Mouse (Mus musculus): ENCODE measurements around the gene Lrpprc. TPM values are rescaled to one million over a fixed set of nuclear protein-coding genes. Genes with fewer than 3 reads are reported as not detected.
A peak's percentile ranks its signal among the peaks of the same experiment; 100 is the strongest.

Gene Lrpprc
- total and polyA plus RNA-seq, 2 experiments: 17.4 to 103 TPM

DNA sequence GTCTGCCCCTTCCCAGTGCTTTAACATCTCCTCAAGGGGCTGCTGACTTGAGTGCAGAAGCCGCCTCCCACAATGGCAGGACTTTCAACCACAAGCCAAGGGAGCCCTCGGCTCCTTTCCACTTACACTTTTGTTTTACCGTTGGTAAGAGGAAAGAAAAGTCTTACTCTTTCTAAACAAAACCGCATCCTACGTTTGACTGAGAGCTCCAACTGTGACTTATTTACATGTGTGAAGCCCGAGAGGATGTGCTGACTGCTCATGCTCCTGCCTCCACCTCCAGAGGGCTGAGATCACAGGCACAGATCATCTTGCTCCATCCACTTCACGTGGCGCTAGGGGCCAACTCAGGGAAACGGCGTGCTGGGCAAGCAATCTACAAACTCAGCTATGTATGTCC is 32.2 kb downstream of the Lrpprc start:
- no peak overlapping the region for H3K27ac ChIP-seq (replicated peaks; ENCODE audit: insufficient read depth, low read depth, low read length)
- 81% methylated on average over 10 of the region's 10 CpGs for WGBS
- no peak overlapping the region for H3K9ac ChIP-seq (ENCODE audit: low read depth, low read length)
- no peaks in the 10 kb centered on the region for H3K27me3 ChIP-seq (ENCODE audit: control insufficient read depth, insufficient read depth, low read length)
- no peaks in the 10 kb centered on the region for H3K4me1 ChIP-seq (ENCODE audit: control insufficient read depth, insufficient read depth, low read length)
- H3K79me2 ChIP-seq (ENCODE audit: control insufficient read depth, insufficient read depth, low read length): peaks cover 3% of the 10 kb centered on the region; the same call in 1 of the 2 replicates
- H3K36me3 ChIP-seq (ENCODE audit: control insufficient read depth, insufficient read depth, low read length): peaks cover 55% of the 10 kb centered on the region
- no peak overlapping the region for H3K4me3 ChIP-seq (ENCODE audit: insufficient read depth, low read depth, low read length)
- TF ChIP-seq POLR2A (IDR thresholded peaks at IDR 0.05; ENCODE audit: extremely low read depth, insufficient read depth, low read length): no peak
- TF ChIP-seq CTCF (IDR thresholded peaks at IDR 0.05; ENCODE audit: low read depth, low read length): no peak
- DNase-seq (ENCODE audit: extremely low read depth, low read depth, low spot score): no peak

DNA sequence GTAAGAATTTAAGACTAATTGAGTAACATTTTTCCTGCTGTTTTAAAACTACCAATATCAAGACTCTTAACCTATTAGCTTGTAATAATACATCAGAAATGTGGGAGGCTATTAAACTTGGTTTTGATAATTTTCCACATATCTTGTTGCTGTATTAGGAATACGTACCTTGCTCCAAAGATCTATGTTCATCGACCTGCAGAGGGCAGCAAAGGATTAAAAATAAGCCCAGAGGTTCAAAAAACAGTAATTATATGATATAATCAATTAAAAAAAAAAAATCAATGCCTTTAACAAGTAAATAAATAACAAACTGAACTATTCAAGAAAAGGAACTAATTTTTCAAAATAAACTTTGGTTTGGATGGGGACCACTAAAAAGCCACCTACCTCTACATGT is 34.5 kb downstream of the Lrpprc start:
- Histone ChIP-seq H3K36me3 (ENCODE audit: control insufficient read depth, insufficient read depth, low read length) (peaks cover 52% of the 10 kb centered on the region), H3K27ac (replicated peaks; ENCODE audit: insufficient read depth, low read depth, low read length) (no peak overlapping the region), H3K9ac (ENCODE audit: low read depth, low read length) (no peak overlapping the region), H3K4me1 (ENCODE audit: control insufficient read depth, insufficient read depth, low read length) (no peaks in the 10 kb centered on the region), H3K27me3 (ENCODE audit: control insufficient read depth, insufficient read depth, low read length) (no peaks in the 10 kb centered on the region), H3K4me3 (ENCODE audit: insufficient read depth, low read depth, low read length) (no peak overlapping the region), H3K79me2 (ENCODE audit: control insufficient read depth, insufficient read depth, low read length) (peaks cover 6% of the 10 kb centered on the region; the same call in 1 of the 2 replicates)
- DNase-seq (ENCODE audit: extremely low read depth, low read depth, low spot score): peak; percentile 30
- WGBS: 39% methylated on average over 2 of the region's 2 CpGs
- TF ChIP-seq POLR2A (IDR thresholded peaks at IDR 0.05; ENCODE audit: extremely low read depth, insufficient read depth, low read length): no peak
- TF ChIP-seq CTCF (IDR thresholded peaks at IDR 0.05; ENCODE audit: low read depth, low read length): peak; percentile 26; the same call in 1 of the 2 replicates

DNA sequence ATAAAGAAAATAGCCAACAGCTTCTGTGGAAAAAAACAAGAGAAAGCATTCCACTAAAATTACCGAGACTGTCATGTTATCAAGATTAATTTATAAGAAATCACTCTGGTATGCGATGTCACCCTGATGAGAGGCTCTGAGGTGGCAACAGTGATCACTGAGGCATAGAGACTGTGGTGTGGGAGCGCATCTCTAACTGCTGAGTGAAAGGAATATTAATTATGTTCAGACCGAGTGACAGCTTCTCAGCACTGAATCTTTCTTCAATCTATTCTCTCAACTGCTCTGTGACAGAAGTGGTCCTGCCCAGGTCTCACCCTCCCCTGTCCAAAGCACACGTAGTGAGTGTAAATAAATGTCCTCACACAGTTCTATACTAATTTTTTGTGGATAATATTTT is 37.1 kb downstream of the Lrpprc start:
- H3K36me3 ChIP-seq (ENCODE audit: control insufficient read depth, insufficient read depth, low read length): peaks cover 67% of the 10 kb centered on the region
- DNase-seq (ENCODE audit: extremely low read depth, low read depth, low spot score): no peak
- H3K79me2 ChIP-seq (ENCODE audit: control insufficient read depth, insufficient read depth, low read length): peaks cover 6% of the 10 kb centered on the region; the same call in 1 of the 2 replicates
- no peaks in the 10 kb centered on the region for H3K4me1 ChIP-seq (ENCODE audit: control insufficient read depth, insufficient read depth, low read length)
- no peak overlapping the region for H3K27ac ChIP-seq (replicated peaks; ENCODE audit: insufficient read depth, low read depth, low read length)
- no peaks in the 10 kb centered on the region for H3K27me3 ChIP-seq (ENCODE audit: control insufficient read depth, insufficient read depth, low read length)
- no peak overlapping the region for H3K9ac ChIP-seq (ENCODE audit: low read depth, low read length)
- no peak overlapping the region for H3K4me3 ChIP-seq (ENCODE audit: insufficient read depth, low read depth, low read length)
- 95% methylated on average over 5 of the region's 5 CpGs for WGBS
- TF ChIP-seq CTCF (IDR thresholded peaks at IDR 0.05; ENCODE audit: low read depth, low read length): no peak
- no peak for TF ChIP-seq POLR2A (IDR thresholded peaks at IDR 0.05; ENCODE audit: extremely low read depth, insufficient read depth, low read length)

DNA sequence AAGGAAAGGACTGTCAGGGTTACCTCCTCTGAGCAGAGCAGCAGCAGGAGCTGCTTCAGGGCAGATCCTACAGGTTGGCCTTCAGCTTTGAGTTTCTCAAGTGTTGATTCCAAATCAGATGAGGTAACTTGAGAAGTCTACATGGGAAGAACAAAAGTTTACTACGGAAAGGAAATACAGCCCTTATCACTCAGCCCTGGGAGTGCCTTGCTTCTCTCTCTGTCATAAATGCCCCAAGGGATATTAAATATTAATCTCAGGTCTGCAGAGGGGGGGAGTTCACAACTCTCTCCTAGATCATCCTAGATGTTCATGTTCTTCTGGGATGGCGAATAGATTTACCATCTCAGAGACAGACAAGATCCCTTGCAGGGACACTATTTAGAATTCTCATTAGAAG is 38.3 kb downstream of the Lrpprc start:
- no peak for TF ChIP-seq CTCF (IDR thresholded peaks at IDR 0.05; ENCODE audit: low read depth, low read length)
- no peak for TF ChIP-seq POLR2A (IDR thresholded peaks at IDR 0.05; ENCODE audit: extremely low read depth, insufficient read depth, low read length)
- WGBS: 85% methylated on average over 2 of the region's 2 CpGs
- Histone ChIP-seq H3K79me2 (ENCODE audit: control insufficient read depth, insufficient read depth, low read length) (peaks cover 6% of the 10 kb centered on the region; the same call in 1 of the 2 replicates), H3K9ac (ENCODE audit: low read depth, low read length) (no peak overlapping the region), H3K36me3 (ENCODE audit: control insufficient read depth, insufficient read depth, low read length) (peaks cover 71% of the 10 kb centered on the region), H3K4me1 (ENCODE audit: control insufficient read depth, insufficient read depth, low read length) (no peaks in the 10 kb centered on the region), H3K27me3 (ENCODE audit: control insufficient read depth, insufficient read depth, low read length) (no peaks in the 10 kb centered on the region), H3K4me3 (ENCODE audit: insufficient read depth, low read depth, low read length) (no peak overlapping the region), H3K27ac (replicated peaks; ENCODE audit: insufficient read depth, low read depth, low read length) (no peak overlapping the region)
- no peak for DNase-seq (ENCODE audit: extremely low read depth, low read depth, low spot score)

DNA sequence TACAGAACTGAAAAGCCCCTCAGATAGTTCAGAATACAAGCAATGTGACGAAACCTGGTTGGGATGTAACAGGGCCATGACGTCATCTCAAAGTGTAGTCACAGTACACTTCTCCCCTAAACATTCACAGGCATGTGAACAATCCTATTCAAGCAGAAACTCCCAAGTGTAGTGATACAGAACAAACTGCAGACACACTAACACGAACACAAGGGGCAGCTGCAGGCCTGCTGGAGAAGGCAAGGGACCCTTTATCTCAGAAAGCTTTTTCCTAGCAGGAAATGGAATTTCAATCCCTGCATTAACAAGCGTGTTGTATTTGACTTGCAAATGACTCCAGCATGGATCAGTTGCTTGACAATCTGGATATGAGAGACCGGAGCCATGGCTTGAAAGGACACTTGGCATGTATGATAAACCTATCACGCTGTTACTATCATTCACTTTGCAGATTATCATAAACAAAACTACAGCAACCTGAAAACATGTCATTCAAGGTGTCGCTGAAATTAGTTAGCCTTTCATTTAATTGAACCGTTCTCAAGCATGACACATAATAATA is 38.9 kb downstream of the Lrpprc start:
- H3K27ac ChIP-seq (replicated peaks; ENCODE audit: insufficient read depth, low read depth, low read length): no peak overlapping the region
- TF ChIP-seq CTCF (IDR thresholded peaks at IDR 0.05; ENCODE audit: low read depth, low read length): no peak
- TF ChIP-seq POLR2A (IDR thresholded peaks at IDR 0.05; ENCODE audit: extremely low read depth, insufficient read depth, low read length): no peak
- peaks cover 70% of the 10 kb centered on the region for H3K36me3 ChIP-seq (ENCODE audit: control insufficient read depth, insufficient read depth, low read length)
- no peak overlapping the region for H3K9ac ChIP-seq (ENCODE audit: low read depth, low read length)
- no peaks in the 10 kb centered on the region; the same call in 1 of the 2 replicates for H3K4me1 ChIP-seq (ENCODE audit: control insufficient read depth, insufficient read depth, low read length)
- H3K4me3 ChIP-seq (ENCODE audit: insufficient read depth, low read depth, low read length): no peak overlapping the region
- 86% methylated on average over 8 of the region's 8 CpGs for WGBS
- peaks cover 9% of the 10 kb centered on the region; the same call in 1 of the 2 replicates for H3K79me2 ChIP-seq (ENCODE audit: control insufficient read depth, insufficient read depth, low read length)
- DNase-seq (ENCODE audit: extremely low read depth, low read depth, low spot score): no peak
- H3K27me3 ChIP-seq (ENCODE audit: control insufficient read depth, insufficient read depth, low read length): no peaks in the 10 kb centered on the region

DNA sequence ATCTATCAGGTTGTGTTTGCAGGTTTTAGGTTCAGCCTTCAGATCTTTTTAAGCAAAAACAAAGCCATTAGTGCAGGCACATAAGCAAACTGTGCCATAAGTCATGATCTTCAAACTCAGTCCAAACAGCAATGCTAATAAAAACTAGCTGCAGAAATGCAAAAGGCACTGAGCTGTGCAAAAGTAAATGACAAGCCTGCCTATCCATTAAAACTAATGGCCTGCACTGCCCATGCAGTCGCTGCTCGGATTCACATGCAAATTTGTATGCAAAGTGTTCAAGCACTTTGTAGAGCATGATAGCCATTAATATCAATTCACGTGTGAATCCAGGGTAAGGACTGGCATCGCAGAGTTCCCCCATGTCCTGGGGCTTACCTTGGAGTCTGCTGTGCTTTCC is 40.5 kb downstream of the Lrpprc start:
- H3K79me2 ChIP-seq (ENCODE audit: control insufficient read depth, insufficient read depth, low read length): peaks cover 6% of the 10 kb centered on the region; the same call in 1 of the 2 replicates
- H3K4me3 ChIP-seq (ENCODE audit: insufficient read depth, low read depth, low read length): no peak overlapping the region
- H3K4me1 ChIP-seq (ENCODE audit: control insufficient read depth, insufficient read depth, low read length): no peaks in the 10 kb centered on the region; the same call in 1 of the 2 replicates
- no peaks in the 10 kb centered on the region for H3K27me3 ChIP-seq (ENCODE audit: control insufficient read depth, insufficient read depth, low read length)
- TF ChIP-seq CTCF (IDR thresholded peaks at IDR 0.05; ENCODE audit: low read depth, low read length) (no peak), POLR2A (IDR thresholded peaks at IDR 0.05; ENCODE audit: extremely low read depth, insufficient read depth, low read length) (no peak)
- H3K27ac ChIP-seq (replicated peaks; ENCODE audit: insufficient read depth, low read depth, low read length): no peak overlapping the region
- no peak for DNase-seq (ENCODE audit: extremely low read depth, low read depth, low spot score)
- no peak overlapping the region for H3K9ac ChIP-seq (ENCODE audit: low read depth, low read length)
- 93% methylated on average over 4 of the region's 4 CpGs for WGBS
- H3K36me3 ChIP-seq (ENCODE audit: control insufficient read depth, insufficient read depth, low read length): peaks cover 71% of the 10 kb centered on the region

All from liver, adult 2 months (tissue).